Mouse (Mus musculus) brain, embryonic 14.5 days (tissue): ENCODE measurements around the gene Slc44a2. TPM values are rescaled to one million over a fixed set of nuclear protein-coding genes. Genes with fewer than 3 reads are reported as not detected.

ENCODE experiments used
- DNase-seq: peaks from one replicate; pipeline ENCODE4 v3.0.0-alpha.2; 2011; ENCODE audit warnings: low read depth
- CTCF ChIP-seq: fragments of 200-500 bp; IDR thresholded peaks from 2 replicates; pipeline ENCODE4 v1.5.1; 2012; ENCODE audit warnings: inconsistent platforms, mild to moderate bottlenecking, moderate library complexity, borderline replicate concordance; ENCODE audit not compliant: insufficient read depth, insufficient read length; ENCODE audit errors: extremely low read depth
- POLR2A ChIP-seq: fragments of 200-500 bp; IDR thresholded peaks from 2 replicates; pipeline ENCODE4 v1.6.1; 2012; ENCODE audit warnings: mild to moderate bottlenecking, inconsistent platforms, borderline replicate concordance; ENCODE audit not compliant: poor library complexity, insufficient read depth, insufficient read length, severe bottlenecking; ENCODE audit errors: extremely low read depth
- polyA plus RNA-seq: library from polyadenylated mRNA; depleted of rRNA; stranded (reverse); fragments of >200 nt; gene quantifications from 2 replicates; pipeline ENCODE4 v1.2.3, GENCODE M21; 2012; rRNA removed

The Slc44a2 gene
- 70.1 and 75.6 TPM in 2 replicates for polyA plus RNA-seq

DNA sequence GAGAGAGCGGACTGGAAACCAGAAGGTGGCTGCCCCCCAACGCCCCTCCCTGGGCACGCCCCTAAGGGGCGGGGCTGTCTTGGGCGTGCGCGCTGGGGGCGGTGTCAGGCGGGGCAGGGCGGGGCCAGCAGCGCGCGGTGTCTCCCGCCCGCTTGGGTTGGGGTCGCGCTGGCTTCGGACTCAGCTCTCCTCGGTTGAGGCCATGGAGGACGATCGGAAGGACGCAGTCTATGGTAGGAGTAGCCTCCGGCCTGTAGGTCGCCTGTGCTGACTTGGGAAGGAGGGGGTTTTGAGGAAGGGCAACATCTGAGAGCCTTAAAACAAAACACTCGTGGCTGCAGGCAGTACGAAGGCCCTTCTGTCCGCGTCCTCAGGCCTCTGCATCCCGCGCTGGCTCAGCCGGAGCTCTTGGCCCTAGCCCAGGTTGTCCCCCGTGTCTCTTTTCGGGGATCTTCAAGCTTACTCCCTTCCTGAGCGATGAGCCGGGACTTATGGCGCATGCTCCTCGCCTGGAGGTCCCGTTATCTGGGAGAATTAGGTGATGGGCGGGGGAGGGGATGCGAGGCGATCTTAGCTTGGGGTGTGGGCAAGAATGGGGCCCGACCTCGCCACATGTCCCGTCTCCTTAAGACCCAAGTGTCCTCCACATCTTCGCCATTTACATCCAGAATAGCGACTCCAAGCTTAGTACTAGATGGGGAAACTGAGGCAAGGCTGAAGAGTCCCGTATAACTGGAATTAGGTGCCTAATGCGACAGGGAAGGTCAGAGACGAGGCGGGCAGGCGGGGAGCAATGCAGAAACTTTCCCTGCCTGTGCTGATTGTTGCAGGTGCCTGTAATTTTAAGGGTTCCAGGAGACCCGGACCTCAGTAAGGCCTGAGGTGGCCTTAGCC lies at the start of gene Slc44a2:
Gene Slc44a2, plus strand, starts transcription at position 80 of the 894 bp plus-strand sequence.
- no peak for TF ChIP-seq CTCF
- TF ChIP-seq POLR2A = peak; percentile 85
- peak; percentile 89 for DNase-seq

DNA sequence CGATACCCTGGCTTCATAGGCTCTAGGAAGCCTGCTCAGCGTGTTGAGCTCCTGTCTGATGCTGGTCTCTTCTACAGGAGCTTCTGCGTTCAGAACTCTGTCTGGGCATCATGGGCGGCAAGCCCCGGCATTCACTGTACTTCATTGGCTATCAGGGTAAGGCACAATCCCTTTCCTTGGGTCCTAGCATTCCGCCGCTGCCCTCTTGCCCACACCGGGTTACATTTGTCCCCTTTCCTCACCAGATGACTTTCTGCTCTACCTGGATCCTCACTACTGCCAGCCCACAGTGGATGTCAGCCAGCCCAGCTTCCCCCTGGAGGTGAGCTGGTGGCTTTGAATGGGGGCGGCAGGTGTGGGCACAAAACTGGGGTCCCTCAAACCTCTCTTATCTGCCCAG lies 48.1 kb upstream of the Slc44a2 start:
- TF ChIP-seq POLR2A (no peak), CTCF (no peak)
- DNase-seq = no peak

- TF ChIP-seq CTCF (no peak), POLR2A (no peak)
- DNase-seq = no peak
Measured at GRCm38 (mm10) chr9:21273094-21273493, 47.4 kb upstream of the Slc44a2 start.

GRCm38 (mm10) chr9:21273520-21274228 lies 46.8 kb upstream of the Slc44a2 start:
- no peak for DNase-seq
- TF ChIP-seq POLR2A = no peak
- TF ChIP-seq CTCF = no peak

DNA sequence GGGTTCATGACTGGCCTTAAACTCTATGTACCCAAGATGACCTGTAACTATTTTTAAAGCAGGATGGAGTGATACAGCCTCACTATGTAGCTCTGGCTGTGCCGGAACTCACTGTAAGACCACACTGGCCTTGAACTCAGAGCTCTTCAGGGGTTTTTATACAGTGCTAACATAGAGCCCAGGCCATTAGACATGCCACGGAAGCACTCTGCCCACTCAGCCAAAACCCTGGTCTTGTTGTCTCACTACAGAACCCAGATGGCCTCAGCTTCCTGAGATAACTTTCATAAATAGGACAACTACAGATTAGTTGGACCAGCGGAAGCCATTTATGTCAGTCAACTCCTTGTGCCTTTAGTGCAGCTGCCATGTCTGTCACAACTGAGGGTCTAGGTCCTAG lies 46.2 kb upstream of the Slc44a2 start:
- no peak for DNase-seq
- TF ChIP-seq POLR2A = no peak
- no peak for TF ChIP-seq CTCF

GRCm38 (mm10) chr9:21275013-21275710 lies 45.3 kb upstream of the Slc44a2 start:
- TF ChIP-seq CTCF (no peak), POLR2A (no peak)

DNA sequence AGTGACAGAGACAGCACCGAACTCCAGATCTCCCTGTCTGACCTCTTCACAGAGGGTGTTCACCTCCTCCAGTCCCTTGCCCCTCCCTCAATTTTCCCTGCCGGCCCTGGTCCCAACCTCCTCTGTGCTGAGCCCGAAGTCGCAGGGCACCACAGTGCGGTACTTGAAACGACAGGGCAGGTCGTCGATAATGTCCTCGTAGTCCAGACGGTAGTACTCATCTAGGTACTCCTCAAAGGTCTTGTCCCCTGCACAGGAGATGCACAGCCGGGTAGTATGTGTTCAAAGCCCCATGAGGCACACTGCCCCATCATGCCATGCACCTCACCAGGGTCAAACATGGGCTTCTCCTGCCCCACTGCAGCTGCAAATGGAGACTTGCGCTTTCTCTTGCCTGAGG lies 44.8 kb upstream of the Slc44a2 start:
- no peak for DNase-seq
- no peak for TF ChIP-seq POLR2A
- TF ChIP-seq CTCF = no peak

More at GRCm38 (mm10) chr9:21275013-21275710, 45.3 kb upstream of the Slc44a2 start:
- DNase-seq = no peak

DNA sequence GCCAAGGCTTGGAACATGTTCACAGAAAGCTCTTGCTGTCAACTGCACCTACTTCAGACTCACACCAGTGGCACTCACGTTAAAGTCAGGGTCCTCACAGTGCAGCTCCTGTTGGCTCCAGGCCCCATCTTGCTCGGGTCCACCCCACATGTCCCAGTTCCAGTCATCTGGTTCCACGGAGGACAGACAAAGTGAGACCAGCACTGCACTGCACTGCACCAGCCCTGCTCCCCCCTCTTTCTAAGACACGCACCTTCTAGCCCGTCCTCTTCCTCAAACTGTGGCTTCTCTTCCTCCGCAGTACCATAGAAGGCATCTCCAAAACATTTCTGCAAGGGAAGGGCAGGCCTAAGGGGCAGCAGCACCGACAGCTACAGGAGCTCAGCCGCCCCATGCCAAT lies 44.2 kb upstream of the Slc44a2 start:
- TF ChIP-seq CTCF = no peak
- TF ChIP-seq POLR2A = no peak

DNA sequence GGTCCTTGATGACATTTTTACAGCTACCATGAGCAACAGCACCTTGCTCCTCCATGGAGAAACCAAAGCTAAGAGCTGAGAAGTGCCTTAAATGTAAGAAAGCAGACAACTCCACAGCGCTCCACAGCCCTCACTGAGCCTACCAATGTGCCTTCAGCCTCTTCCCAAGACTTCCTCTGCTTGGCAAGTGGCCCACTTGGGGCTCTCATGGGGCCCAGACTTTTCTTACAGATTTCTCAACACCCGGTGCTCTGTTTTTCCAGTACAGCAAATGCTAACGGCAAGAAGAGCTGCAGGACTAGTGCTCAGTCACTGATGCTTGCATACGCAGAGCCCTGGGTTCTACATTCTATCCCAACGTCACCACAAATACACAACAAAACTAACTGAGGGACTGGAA lies 42.7 kb upstream of the Slc44a2 start:
- no peak for DNase-seq
- TF ChIP-seq CTCF (no peak), POLR2A (no peak)

More for the DNA sequence above, 44.2 kb upstream of the Slc44a2 start:
- no peak for DNase-seq

DNA sequence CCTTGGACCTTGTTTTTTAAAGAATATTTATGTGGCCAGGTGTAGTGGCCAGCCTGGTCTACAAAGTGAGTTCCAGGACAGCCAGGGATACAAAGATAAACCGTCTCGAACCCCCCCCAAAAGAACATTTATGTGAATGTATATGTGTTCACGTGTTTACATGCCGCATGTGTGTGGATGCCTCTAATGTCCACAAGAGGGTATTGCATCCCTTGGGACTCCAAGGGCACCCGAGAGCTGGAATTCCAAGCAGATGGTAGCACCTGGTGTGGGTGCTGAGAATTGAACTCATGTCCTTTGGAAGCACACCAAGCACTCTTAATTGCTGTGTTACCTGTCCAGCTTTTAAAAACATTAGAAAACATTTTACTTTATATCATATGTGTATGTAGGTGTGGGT lies 36.9 kb upstream of the Slc44a2 start:
- TF ChIP-seq CTCF (no peak), POLR2A (no peak)
- no peak for DNase-seq

DNA sequence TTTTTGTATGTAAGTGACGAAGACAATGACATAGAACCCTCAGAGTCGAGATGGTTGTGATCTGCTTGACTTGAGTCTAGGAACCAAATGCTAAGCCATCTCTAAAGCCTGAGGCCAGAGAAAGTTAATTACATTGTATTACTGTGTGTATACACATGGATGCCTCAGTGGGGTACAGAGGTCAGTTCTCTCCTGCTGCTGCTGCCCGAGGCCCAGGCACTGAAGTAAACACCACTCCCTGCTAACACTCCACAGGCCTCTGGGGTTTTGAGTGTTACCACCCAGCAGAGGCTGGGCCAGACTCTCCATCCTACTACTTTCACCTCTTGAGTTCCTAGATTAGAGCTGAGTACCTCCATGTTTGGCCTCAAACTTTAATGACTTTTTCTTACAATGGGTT lies 36.5 kb upstream of the Slc44a2 start:
- DNase-seq = no peak
- TF ChIP-seq CTCF (no peak), POLR2A (no peak)

GRCm38 (mm10) chr9:21286753-21287152 lies 33.7 kb upstream of the Slc44a2 start:
- DNase-seq = no peak
- TF ChIP-seq POLR2A (no peak), CTCF (no peak)
